Mouse (Mus musculus) testis, adult 2 months (tissue): Measurements from ENCODE around the gene Cuedc2.

ENCODE experiments used
- CTCF ChIP-seq: fragments of 200-500 bp; IDR thresholded peaks from 2 replicates; pipeline ENCODE4 v1.5.1; 2012; ENCODE audit warnings: low read depth, mild to moderate bottlenecking, inconsistent platforms, low read length, moderate library complexity; ENCODE audit not compliant: control insufficient read depth, insufficient read depth, insufficient replicate concordance
- POLR2A ChIP-seq: fragments of 200-500 bp; IDR thresholded peaks from 2 replicates; pipeline ENCODE4 v1.6.1; 2012; ENCODE audit warnings: low read depth, mild to moderate bottlenecking, inconsistent platforms, low read length, moderate library complexity; ENCODE audit not compliant: control insufficient read depth

DNA sequence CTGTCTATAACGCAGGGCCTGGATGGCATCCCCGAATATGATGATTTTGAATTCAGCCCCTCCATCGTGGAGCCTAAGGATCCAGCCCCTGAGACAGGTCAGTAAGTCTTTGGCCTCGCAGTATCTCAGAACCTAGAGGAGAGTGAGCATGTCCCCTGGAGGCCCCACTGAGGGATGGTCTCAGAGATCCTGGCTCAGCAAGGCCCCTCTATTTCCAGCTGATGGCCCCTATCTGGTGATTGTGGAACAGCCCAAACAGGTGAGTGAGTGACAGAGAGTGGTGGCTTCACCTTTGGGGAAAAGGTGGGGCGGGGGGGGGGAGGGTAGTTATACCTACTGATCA lies 32.3 kb downstream of the Cuedc2 start:
- TF ChIP-seq CTCF, result no peak
- no peak for TF ChIP-seq POLR2A
